Mouse (Mus musculus): ENCODE measurements around the gene Ap3b2. TPM values are rescaled to one million over a fixed set of nuclear protein-coding genes. Genes with fewer than 3 reads are reported as not detected.

The Ap3b2 gene
- polyA plus RNA-seq (2017; shearing (Covaris generic)): not detected

GRCm38 (mm10) chr7:81493331-81494021, at the start of gene Ap3b2:
TSS of gene Ap3b2 (minus strand) at chr7:81493925.

GRCm38 (mm10) chr7:81498181-81498580, 4.5 kb upstream of the Ap3b2 start, which contains the start of gene BC048679:
TSS of gene BC048679 (minus strand) at chr7:81498281.

DNA sequence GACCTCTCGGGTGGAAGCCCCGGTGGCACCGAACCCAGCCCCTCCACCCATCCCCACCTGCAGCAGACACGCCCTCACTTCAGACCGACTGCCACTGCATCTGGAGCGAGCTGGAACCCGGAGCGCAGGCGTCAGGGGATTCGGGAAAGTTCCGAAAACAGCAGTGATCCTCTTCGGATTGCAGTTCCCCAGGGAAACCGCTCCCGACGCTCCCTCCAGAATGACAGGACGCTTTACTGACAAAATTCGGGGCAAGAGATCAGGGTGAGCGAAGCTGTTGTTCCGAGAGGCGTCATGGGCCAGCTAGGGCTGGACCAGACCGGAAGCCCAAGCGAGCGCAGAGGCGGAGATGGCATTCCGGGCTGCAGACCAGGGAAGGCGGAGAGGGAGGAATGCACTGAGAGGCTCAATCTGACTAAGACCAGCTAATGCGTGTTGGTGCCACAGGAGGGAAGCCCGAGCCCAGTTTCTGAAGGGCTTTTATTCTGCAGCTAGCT, 38.5 kb downstream of the Ap3b2 start, which contains the start of gene Cpeb1:
TSS of gene Cpeb1 (minus strand) at position 311 of the 497 bp plus-strand sequence.

Other genes starting within 250 kb of the Ap3b2 start
- 726 TPM for gene Rps17, start 148.7 kb downstream of the Ap3b2 start, polyA plus RNA-seq (2017; shearing (Covaris generic))
- not detected for gene Cpeb1, start 38.5 kb downstream of the Ap3b2 start, polyA plus RNA-seq (2017; shearing (Covaris generic))
- gene BC048679, start 4.4 kb upstream of the Ap3b2 start, polyA plus RNA-seq (2017; shearing (Covaris generic)): not detected
- 4.8 TPM for gene Fsd2, start 73.0 kb upstream of the Ap3b2 start, polyA plus RNA-seq (2017; shearing (Covaris generic))
- 41.6 TPM for gene Whamm, start 77.3 kb upstream of the Ap3b2 start, polyA plus RNA-seq (2017; shearing (Covaris generic))
- gene Homer2, start 213.6 kb upstream of the Ap3b2 start, polyA plus RNA-seq (2017; shearing (Covaris generic)): 0.41 TPM

Data from CD4-positive, CD25-positive, alpha-beta regulatory T cell (primary cell).